Mouse (Mus musculus): Measurements from ENCODE around the gene Dcun1d5. TPM values are rescaled to one million over a fixed set of nuclear protein-coding genes. Genes with fewer than 3 reads are reported as not detected.

The Dcun1d5 gene
- 123 and 126 TPM in 2 replicates for polyA plus RNA-seq (2012)

DNA sequence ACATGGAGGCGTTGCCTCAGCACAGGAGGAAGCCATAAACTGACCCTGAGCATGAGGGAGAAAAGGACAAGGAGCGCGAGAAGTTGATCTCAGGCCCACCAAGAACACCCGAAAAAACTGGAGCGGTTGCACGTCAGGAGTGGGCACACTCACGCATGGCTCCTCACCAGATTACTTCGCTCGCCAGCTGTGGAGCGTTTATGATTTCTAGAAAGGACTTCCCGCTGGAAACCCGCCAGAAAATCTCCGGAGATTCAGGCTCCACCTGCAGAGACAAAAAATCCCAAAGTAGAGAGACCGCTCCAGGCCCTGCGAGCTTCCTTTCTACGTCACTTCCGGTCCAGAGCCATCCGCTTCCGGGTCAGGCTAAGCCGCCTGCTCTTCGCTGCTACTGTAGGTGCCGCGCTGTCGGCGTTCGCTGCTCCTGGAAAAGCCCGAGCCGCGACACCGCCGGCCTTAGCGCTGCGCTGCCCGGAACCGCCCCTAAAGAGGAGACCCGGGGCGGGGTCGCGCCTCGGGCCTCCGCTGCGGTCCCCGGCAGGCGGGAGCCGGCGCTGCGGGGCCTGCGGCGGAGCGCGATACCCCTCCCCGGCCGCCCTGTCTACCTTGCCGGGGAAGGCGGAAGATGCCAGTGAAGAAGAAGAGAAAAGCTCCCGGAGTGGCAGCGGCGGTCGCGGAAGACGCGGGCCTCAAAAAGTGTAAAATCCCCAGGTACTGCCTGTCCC is at the start of gene Dcun1d5, which contains the start of gene Dync2h1:
TSS of gene Dcun1d5 (plus strand) at position 349 of the 725 bp plus-strand sequence.
TSS of gene Dync2h1 (minus strand) at position 275 of the 725 bp plus-strand sequence.

Other genes with a start within 250 kb of the Dcun1d5 start
- 0.06 and 0.30 TPM in 2 replicates for gene Dync2h1, start 74 bp upstream of the Dcun1d5 start, polyA plus RNA-seq (2012)
- gene Mmp13, start 88.0 kb downstream of the Dcun1d5 start, polyA plus RNA-seq (2012), result 0.05 TPM in 1 of 2 replicates, not detected in the other
- gene Mmp12, start 159.9 kb downstream of the Dcun1d5 start, polyA plus RNA-seq (2012), result not detected in 2 replicates
- not detected in 2 replicates for gene Mmp1b, start 203.5 kb downstream of the Dcun1d5 start, polyA plus RNA-seq (2012)

Data from megakaryocyte-erythroid progenitor cell, adult 5 weeks (primary cell).